Mouse (Mus musculus) myocyte (in vitro differentiated cells): ENCODE results near the gene Itsn1. TPM values are rescaled to one million over a fixed set of nuclear protein-coding genes. Genes with fewer than 3 reads are reported as not detected.

ENCODE experiments used
- H3K27me3 ChIP-seq: one replicate; pipeline ENCODE4 v1.6.1; 2011; ENCODE audit not compliant: control insufficient read depth, insufficient read depth, insufficient read length
- H3K36me3 ChIP-seq: one replicate; pipeline ENCODE4 v1.6.1; 2011; ENCODE audit not compliant: control insufficient read depth, insufficient read depth
- H3K4me2 ChIP-seq: one replicate; pipeline ENCODE4 v1.6.1; 2011; ENCODE audit warnings: low read depth, control low read depth
- H3K4me3 ChIP-seq: one replicate; pipeline ENCODE4 v1.5.1; 2011; ENCODE audit warnings: mild to moderate bottlenecking, control low read depth, moderate library complexity
- H3K79me2 ChIP-seq: one replicate; pipeline ENCODE4 v1.6.1; 2011; ENCODE audit not compliant: control insufficient read depth, insufficient read depth
- H3ac ChIP-seq: one replicate; pipeline ENCODE4 v1.6.1; 2011; ENCODE audit not compliant: control insufficient read depth, insufficient read length
- CEBPB ChIP-seq: IDR thresholded peaks from 2 replicates; pipeline ENCODE4 v1.6.1; 2011; ENCODE audit warnings: mild to moderate bottlenecking, moderate library complexity; ENCODE audit not compliant: poor library complexity, insufficient read depth, severe bottlenecking
- E2F4 ChIP-seq: IDR thresholded peaks from one replicate; pipeline ENCODE4 v1.6.1; 2011; ENCODE audit warnings: mild to moderate bottlenecking, control low read depth, moderate library complexity; ENCODE audit not compliant: insufficient read depth
- MAX ChIP-seq: IDR thresholded peaks from one replicate; pipeline ENCODE4 v1.6.1; 2011; ENCODE audit warnings: low read depth, mild to moderate bottlenecking, control low read depth
- MYOD1 ChIP-seq, 3 experiments: IDR thresholded peaks; one replicate each; pipeline ENCODE4 v1.6.1; 2011; ENCODE audit warnings: control low read depth in 2 of 3, low read depth in 2 of 3, mild to moderate bottlenecking in 2 of 3, moderate library complexity in 1 of 3; ENCODE audit not compliant: insufficient read length in 2 of 3, control insufficient read depth in 1 of 3
- MYOG ChIP-seq, 3 experiments: IDR thresholded peaks; one replicate each; pipeline ENCODE4 v1.6.1; 2011; ENCODE audit warnings: control low read depth in 2 of 3, low read depth in 2 of 3, mild to moderate bottlenecking in 2 of 3; ENCODE audit not compliant: insufficient read length in 2 of 3, control insufficient read depth in 1 of 3, insufficient read depth in 1 of 3
- POLR2A ChIP-seq: IDR thresholded peaks from one replicate; pipeline ENCODE4 v1.6.1; 2011; ENCODE audit warnings: low read depth, mild to moderate bottlenecking, control low read depth, moderate library complexity; ENCODE audit not compliant: insufficient read length
- POLR2AphosphoS2 ChIP-seq: IDR thresholded peaks from one replicate; pipeline ENCODE4 v1.6.1; 2011; ENCODE audit warnings: low read depth, control low read depth; ENCODE audit not compliant: insufficient read length
- REST ChIP-seq: IDR thresholded peaks from one replicate; pipeline ENCODE4 v1.6.1; 2011; ENCODE audit warnings: mild to moderate bottlenecking, control low read depth, moderate library complexity; ENCODE audit not compliant: insufficient read depth, insufficient read length
- SRF ChIP-seq: IDR thresholded peaks from one replicate; pipeline ENCODE4 v1.6.1; 2011; ENCODE audit warnings: low read depth; ENCODE audit not compliant: control insufficient read depth, insufficient read length
- TCF12 ChIP-seq: IDR thresholded peaks from one replicate; pipeline ENCODE4 v1.6.1; 2011; ENCODE audit warnings: mild to moderate bottlenecking, control low read depth; ENCODE audit not compliant: poor library complexity, insufficient read depth, severe bottlenecking
- TCF3 ChIP-seq: IDR thresholded peaks from one replicate; pipeline ENCODE4 v1.6.1; 2011; ENCODE audit warnings: low read depth, control low read depth; ENCODE audit not compliant: insufficient read length
- USF1 ChIP-seq: IDR thresholded peaks from one replicate; pipeline ENCODE4 v1.6.1; 2011; ENCODE audit warnings: low read depth, mild to moderate bottlenecking, control low read depth, moderate library complexity
- polyA plus RNA-seq: library from polyadenylated mRNA; unstranded; fragments of >200 nt; fragmentation: generic; extraction: Trizol; gene quantifications from one replicate; pipeline ENCODE4 v1.2.1, GENCODE M21; 2012; ENCODE audit warnings: missing spikeins

Gene Itsn1
- 27.5 TPM for polyA plus RNA-seq

- peak; percentile 94 for TF ChIP-seq POLR2AphosphoS2
- TF ChIP-seq SRF, result no peak
- TF ChIP-seq USF1, result no peak
- TF ChIP-seq E2F4, result no peak
- no peak for TF ChIP-seq TCF3
- TF ChIP-seq POLR2A, result peak; percentile 99
- TF ChIP-seq REST, result no peak
- TF ChIP-seq CEBPB, result no peak
- TF ChIP-seq MAX, result no peak
- peak in 1 of 3 experiments; percentile 3 for TF ChIP-seq MYOG (IDR thresholded peaks at IDR 0.05; ENCODE audit: control insufficient read depth in 1 of 3, insufficient read depth in 1 of 3, insufficient read length in 2 of 3, low read depth in 2 of 3)
- TF ChIP-seq MYOD1 (IDR thresholded peaks at IDR 0.05; ENCODE audit: control insufficient read depth in 1 of 3, insufficient read length in 2 of 3, low read depth in 2 of 3), result peak in 1 of 3 experiments; percentile 9
- no peak for TF ChIP-seq TCF12
- Histone ChIP-seq H3ac (peak within 1 kb of the TSS; percentile 92), H3K79me2 (peaks cover 67% of the 10 kb centered on the region), H3K4me2 (peak within 1 kb of the TSS; percentile 82), H3K36me3 (no peaks in the 10 kb centered on the region), H3K4me3 (peak within 1 kb of the TSS; percentile 74), H3K27me3 (no peaks in the 10 kb centered on the region)
Measured at GRCm38 (mm10) chr16:91729066-91729482, at the start of gene Itsn1. Gene Itsn1, plus strand, starts transcription at chr16:91729281.

GRCm38 (mm10) chr16:91680656-91681055 lies 48.4 kb upstream of the Itsn1 start:
- peak; percentile 72 for TF ChIP-seq POLR2AphosphoS2
- no peak for TF ChIP-seq TCF12
- no peak overlapping the region for H3ac ChIP-seq

GRCm38 (mm10) chr16:91685526-91685925 lies 43.6 kb upstream of the Itsn1 start:
- peaks cover 4% of the 10 kb centered on the region for H3K79me2 ChIP-seq

More at GRCm38 (mm10) chr16:91680656-91681055, 48.4 kb upstream of the Itsn1 start:
- no peaks in the 10 kb centered on the region for H3K79me2 ChIP-seq
- no peak overlapping the region for H3K4me2 ChIP-seq
- no peaks in the 10 kb centered on the region for H3K27me3 ChIP-seq
- no peak overlapping the region for H3K4me3 ChIP-seq
- H3K36me3 ChIP-seq, result peaks cover 46% of the 10 kb centered on the region

GRCm38 (mm10) chr16:91686369-91686768 lies 42.7 kb upstream of the Itsn1 start:
- Histone ChIP-seq H3K36me3 (peaks cover 4% of the 10 kb centered on the region), H3K27me3 (no peaks in the 10 kb centered on the region)
- no peak for TF ChIP-seq TCF3
- TF ChIP-seq TCF12, result no peak
- TF ChIP-seq USF1, result no peak
- TF ChIP-seq SRF, result no peak
- no peak for TF ChIP-seq REST
- no peak for TF ChIP-seq E2F4

More at GRCm38 (mm10) chr16:91685526-91685925, 43.6 kb upstream of the Itsn1 start:
- Histone ChIP-seq H3K4me2 (no peak overlapping the region), H3K36me3 (peaks cover 4% of the 10 kb centered on the region), H3K27me3 (no peaks in the 10 kb centered on the region), H3ac (no peak overlapping the region), H3K4me3 (no peak overlapping the region)
- TF ChIP-seq CEBPB (no peak), MYOD1 (IDR thresholded peaks at IDR 0.05; ENCODE audit: control insufficient read depth in 1 of 3, insufficient read length in 2 of 3, low read depth in 2 of 3) (no peak)

GRCm38 (mm10) chr16:91688023-91688618 lies 41.0 kb upstream of the Itsn1 start:
- H3K4me3 ChIP-seq, result peak overlapping the region; percentile 46

More at GRCm38 (mm10) chr16:91686369-91686768, 42.7 kb upstream of the Itsn1 start:
- Histone ChIP-seq H3K4me2 (no peak overlapping the region), H3K79me2 (peaks cover 4% of the 10 kb centered on the region), H3ac (no peak overlapping the region), H3K4me3 (no peak overlapping the region)

More at GRCm38 (mm10) chr16:91688023-91688618, 41.0 kb upstream of the Itsn1 start:
- peak overlapping the region; percentile 81 for H3K4me2 ChIP-seq
- H3ac ChIP-seq, result peak overlapping the region; percentile 51
- H3K27me3 ChIP-seq, result no peaks in the 10 kb centered on the region
- no peak for TF ChIP-seq SRF
- no peak for TF ChIP-seq TCF12
- peak in 1 of 3 experiments; percentile 0 for TF ChIP-seq MYOD1 (IDR thresholded peaks at IDR 0.05; ENCODE audit: control insufficient read depth in 1 of 3, insufficient read length in 2 of 3, low read depth in 2 of 3)
- no peaks in the 10 kb centered on the region for H3K36me3 ChIP-seq
- H3K79me2 ChIP-seq, result peaks cover 4% of the 10 kb centered on the region
